Mouse (Mus musculus): Measurements from ENCODE around the gene B3galt2.

- TF ChIP-seq E2F4 (IDR thresholded peaks at IDR 0.05; ENCODE audit: insufficient read depth) (no peak), POLR2A (IDR thresholded peaks at IDR 0.05; ENCODE audit: insufficient read length, low read depth) (no peak), USF1 (IDR thresholded peaks at IDR 0.05; ENCODE audit: low read depth) (no peak), MAX (IDR thresholded peaks at IDR 0.05; ENCODE audit: low read depth) (no peak), TCF12 (IDR thresholded peaks at IDR 0.05; ENCODE audit: insufficient read depth, poor library complexity, severe bottlenecking) (no peak), CEBPB (IDR thresholded peaks at IDR 0.05; ENCODE audit: insufficient read depth, poor library complexity, severe bottlenecking) (no peak), REST (IDR thresholded peaks at IDR 0.05; ENCODE audit: insufficient read depth, insufficient read length) (no peak), SRF (IDR thresholded peaks at IDR 0.05; ENCODE audit: control insufficient read depth, insufficient read length, low read depth) (no peak), MYOD1 (IDR thresholded peaks at IDR 0.05; ENCODE audit: control insufficient read depth in 1 of 3, insufficient read length in 2 of 3, low read depth in 2 of 3) (no peak), POLR2AphosphoS2 (IDR thresholded peaks at IDR 0.05; ENCODE audit: insufficient read length, low read depth) (no peak), MYOG (IDR thresholded peaks at IDR 0.05; ENCODE audit: control insufficient read depth in 1 of 3, insufficient read depth in 1 of 3, insufficient read length in 2 of 3, low read depth in 2 of 3) (no peak), TCF3 (IDR thresholded peaks at IDR 0.05; ENCODE audit: insufficient read length, low read depth) (no peak)
These were observed 8.1 kb upstream of the B3galt2 start for GRCm38 (mm10) chr1:143632361-143632760.
